Mouse (Mus musculus) neural tube, embryonic 14.5 days (tissue): ENCODE results near the gene Ppp1r11. TPM values are rescaled to one million over a fixed set of nuclear protein-coding genes. Genes with fewer than 3 reads are reported as not detected.

Experiments
- ATAC-seq: fragments of 200-750 bp; cut with Nextera tagmentation; 2 replicates; pipeline ENCODE4 v1.8.0; 2017; ENCODE audit warnings: low read depth, mild to moderate bottlenecking, moderate TSS enrichment, moderate library complexity
- H3K27ac ChIP-seq: fragments of 300-500 bp; sonication (generic); 2 replicates; pipeline ENCODE4 v1.5.1; 2014; ENCODE audit warnings: low read depth, mild to moderate bottlenecking, control low read depth, low read length, moderate library complexity, mixed read lengths
- H3K27me3 ChIP-seq: fragments of 300-500 bp; sonication (generic); 2 replicates; pipeline ENCODE4 v1.6.1; 2014; ENCODE audit warnings: low read length; ENCODE audit not compliant: control insufficient read depth, insufficient read depth
- H3K36me3 ChIP-seq: fragments of 300-500 bp; sonication (generic); 2 replicates; pipeline ENCODE4 v1.6.1; 2014; ENCODE audit warnings: low read length, mixed read lengths; ENCODE audit not compliant: control insufficient read depth, insufficient read depth
- H3K4me1 ChIP-seq: fragments of 300-500 bp; sonication (generic); 2 replicates; pipeline ENCODE4 v1.6.1; 2014; ENCODE audit warnings: low read length; ENCODE audit not compliant: control insufficient read depth, insufficient read depth
- H3K4me2 ChIP-seq: fragments of 300-500 bp; sonication (generic); 2 replicates; pipeline ENCODE4 v1.6.1; 2014; ENCODE audit warnings: mild to moderate bottlenecking, low read depth, low read length, control low read depth
- H3K4me3 ChIP-seq: fragments of 300-500 bp; sonication (generic); 2 replicates; pipeline ENCODE4 v1.5.1; 2014; ENCODE audit warnings: low read depth, low read length, control low read depth, mixed read lengths
- H3K9ac ChIP-seq: fragments of 300-500 bp; sonication (generic); replicated peaks from 2 replicates; pipeline ENCODE4 v1.6.1; 2014; ENCODE audit warnings: low read depth, mild to moderate bottlenecking, control low read depth, low read length, mixed read lengths
- H3K9me3 ChIP-seq: fragments of 300-500 bp; sonication (generic); 2 replicates; pipeline ENCODE4 v1.6.1; 2016; ENCODE audit warnings: low read length; ENCODE audit not compliant: control insufficient read depth
- WGBS: fragments of 180-500 bp; shearing (Covaris S2); extraction: QIAGEN DNeasy Blood & Tissue Kit; methylation state at CpG from one replicate; pipeline ENCODE4 v1.1.7; 2014; 5-methylcytosine and 5-hydroxymethylcytosine counted together
- polyA plus RNA-seq: library from polyadenylated mRNA; unstranded; fragments of >200 nt; fragmentation: Nextera tagmentation; extraction: Ambion mirVana; gene quantifications from 2 replicates; pipeline ENCODE4 v1.2.1, GENCODE M21; 2014

The Ppp1r11 gene
- polyA plus RNA-seq, 1 experiment from 2014 or later, result 195 TPM

- Histone ChIP-seq H3K27ac (no peak overlapping the region), H3K4me2 (no peak overlapping the region), H3K4me1 (no peaks in the 10 kb centered on the region), H3K27me3 (no peaks in the 10 kb centered on the region), H3K36me3 (no peaks in the 10 kb centered on the region), H3K9me3 (no peaks in the 10 kb centered on the region), H3K9ac (no peak overlapping the region), H3K4me3 (no peak overlapping the region)
- 78% methylated on average over 2 of the region's 2 CpGs for WGBS
- ATAC-seq, result no peak
These were observed 19.7 kb downstream of the Ppp1r11 start for GRCm38 (mm10) chr17:36931806-36932205.

GRCm38 (mm10) chr17:36931130-36931529 lies 20.4 kb downstream of the Ppp1r11 start:
- no peak overlapping the region for H3K27ac ChIP-seq
- no peak for ATAC-seq
- no peaks in the 10 kb centered on the region for H3K4me1 ChIP-seq
- H3K4me3 ChIP-seq, result no peak overlapping the region
- no peaks in the 10 kb centered on the region for H3K36me3 ChIP-seq
- no peaks in the 10 kb centered on the region for H3K9me3 ChIP-seq
- H3K9ac ChIP-seq, result no peak overlapping the region
- no peaks in the 10 kb centered on the region for H3K27me3 ChIP-seq
- 89% methylated on average over 4 of the region's 4 CpGs for WGBS
- H3K4me2 ChIP-seq, result no peak overlapping the region

- WGBS, result 49% methylated on average over 6 of the region's 6 CpGs
- Histone ChIP-seq H3K9ac (no peak overlapping the region), H3K4me1 (no peaks in the 10 kb centered on the region), H3K27ac (no peak overlapping the region), H3K27me3 (no peaks in the 10 kb centered on the region), H3K4me3 (no peak overlapping the region), H3K4me2 (no peak overlapping the region), H3K36me3 (no peaks in the 10 kb centered on the region), H3K9me3 (no peaks in the 10 kb centered on the region)
- no peak for ATAC-seq
These were observed 21.3 kb downstream of the Ppp1r11 start for GRCm38 (mm10) chr17:36930233-36930632.

DNA sequence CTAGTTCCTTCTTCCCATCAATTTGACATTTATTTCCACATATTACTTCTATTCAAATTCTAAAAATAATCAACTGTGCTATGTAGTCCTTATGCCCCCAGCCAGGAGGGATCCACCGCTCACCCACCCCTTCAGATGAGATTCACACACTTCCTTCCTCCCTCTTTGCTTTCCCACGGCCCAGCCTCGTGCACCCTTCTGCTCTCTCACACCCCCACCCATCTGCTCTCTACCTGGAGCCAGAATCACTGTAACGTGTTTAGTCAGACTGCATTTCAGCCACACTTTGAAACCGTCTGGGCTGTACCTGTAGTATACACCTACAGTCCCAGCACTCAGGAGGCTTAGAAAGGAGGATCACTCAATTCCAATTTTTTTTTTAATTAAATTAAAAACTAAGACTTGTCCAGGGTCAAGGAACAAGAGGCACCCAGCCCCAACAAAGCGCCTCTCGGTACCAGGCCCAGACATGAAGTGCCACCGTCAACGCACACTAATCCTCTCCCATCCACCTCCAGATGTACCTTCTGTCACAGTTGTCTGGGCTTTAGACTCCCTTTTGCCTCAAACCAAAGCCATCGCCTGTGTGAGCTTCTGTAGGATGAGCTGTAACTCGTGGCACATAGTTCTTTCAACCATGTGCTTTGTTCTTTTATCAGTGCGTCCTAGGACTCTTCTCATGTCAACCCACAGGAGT lies 22.2 kb downstream of the Ppp1r11 start:
- Histone ChIP-seq H3K27ac (no peak overlapping the region), H3K9me3 (no peaks in the 10 kb centered on the region), H3K4me3 (no peak overlapping the region), H3K27me3 (no peaks in the 10 kb centered on the region), H3K4me1 (no peaks in the 10 kb centered on the region), H3K36me3 (no peaks in the 10 kb centered on the region), H3K4me2 (no peak overlapping the region), H3K9ac (no peak overlapping the region)
- no peak for ATAC-seq
- 82% methylated on average over 12 of the region's 12 CpGs for WGBS

DNA sequence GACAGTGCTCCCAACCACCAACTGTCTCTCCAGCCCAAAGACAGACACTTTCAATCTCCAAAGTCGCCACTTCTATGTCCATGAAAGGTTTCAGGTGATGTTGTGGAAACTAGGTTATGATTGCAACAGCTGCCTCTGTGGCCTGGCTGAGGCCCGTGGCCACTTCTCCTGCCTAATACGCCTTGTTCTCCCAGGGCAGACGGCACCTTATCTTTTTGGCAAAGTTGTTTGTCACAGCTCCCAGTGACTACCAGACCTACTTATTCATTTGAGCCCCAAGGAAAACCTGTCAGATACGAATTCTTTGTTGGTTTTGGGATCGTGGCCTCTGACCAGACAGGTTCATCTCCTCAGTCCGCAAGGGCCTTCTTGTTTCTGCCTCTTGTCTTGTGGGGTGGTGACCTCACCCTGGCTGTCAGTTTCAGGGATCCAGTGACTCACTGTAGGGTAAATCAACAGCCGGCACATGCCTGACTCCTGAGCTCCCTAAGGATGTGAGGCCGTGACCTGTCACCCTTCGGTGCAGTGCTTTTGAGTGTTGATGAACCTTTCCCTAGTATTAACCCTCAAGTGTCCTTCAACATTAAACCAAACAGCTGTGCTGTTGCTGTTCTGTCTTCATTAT lies 23.9 kb downstream of the Ppp1r11 start:
- Histone ChIP-seq H3K4me2 (no peak overlapping the region), H3K9ac (no peak overlapping the region), H3K9me3 (no peaks in the 10 kb centered on the region), H3K36me3 (no peaks in the 10 kb centered on the region), H3K4me1 (no peaks in the 10 kb centered on the region), H3K27ac (no peak overlapping the region), H3K27me3 (no peaks in the 10 kb centered on the region), H3K4me3 (no peak overlapping the region)
- 65% methylated on average over 10 of the region's 10 CpGs for WGBS
- no peak for ATAC-seq

DNA sequence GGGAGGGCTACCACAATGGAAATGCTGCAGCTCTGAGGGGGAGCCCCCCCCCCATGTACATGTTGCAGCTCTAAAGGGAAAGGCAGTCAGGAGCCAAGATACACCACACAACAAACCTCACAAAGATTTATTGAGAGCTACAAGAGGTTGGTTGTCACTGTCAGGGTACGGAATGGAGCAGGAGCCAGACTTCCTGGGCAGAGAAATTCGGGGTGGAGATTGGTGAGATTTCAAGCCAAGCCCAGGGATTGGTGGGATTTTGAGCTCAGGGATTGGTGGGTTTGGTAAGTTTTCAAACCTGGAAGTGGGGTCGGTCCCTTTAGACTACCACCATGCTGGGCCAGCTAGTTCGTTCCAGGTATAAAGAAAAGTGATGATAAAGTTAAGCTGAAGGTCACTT lies 28.1 kb downstream of the Ppp1r11 start:
- H3K4me3 ChIP-seq, result no peak overlapping the region
- H3K4me1 ChIP-seq, result no peaks in the 10 kb centered on the region
- 63% methylated on average over 4 of the region's 4 CpGs for WGBS
- no peak for ATAC-seq
- no peak overlapping the region for H3K9ac ChIP-seq
- H3K9me3 ChIP-seq, result no peaks in the 10 kb centered on the region
- no peaks in the 10 kb centered on the region for H3K27me3 ChIP-seq
- no peaks in the 10 kb centered on the region for H3K36me3 ChIP-seq
- no peak overlapping the region for H3K4me2 ChIP-seq
- H3K27ac ChIP-seq, result no peak overlapping the region

DNA sequence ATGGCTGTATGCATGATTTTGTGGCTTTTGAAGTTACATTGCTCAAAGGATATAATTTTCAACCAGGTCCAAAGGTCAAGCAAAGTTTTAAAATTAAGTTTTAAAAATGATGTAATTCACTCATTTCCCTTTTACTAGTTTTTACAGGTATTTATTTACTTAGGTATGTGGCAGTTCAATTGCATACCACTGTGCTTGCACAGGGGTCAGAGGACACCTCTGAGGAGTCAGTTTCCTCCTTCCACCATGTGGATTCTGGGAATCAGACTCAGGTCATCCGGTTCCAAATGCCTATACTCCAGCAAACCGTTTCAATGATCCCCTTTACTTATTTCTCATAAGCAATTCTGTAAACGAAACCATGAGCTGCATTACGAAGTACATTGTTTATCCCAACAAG lies 28.8 kb downstream of the Ppp1r11 start:
- no peak overlapping the region for H3K4me2 ChIP-seq
- H3K9ac ChIP-seq, result no peak overlapping the region
- H3K27me3 ChIP-seq, result no peaks in the 10 kb centered on the region
- no peak overlapping the region for H3K27ac ChIP-seq
- H3K4me3 ChIP-seq, result no peak overlapping the region
- ATAC-seq, result no peak
- 92% methylated on average over 4 of the region's 4 CpGs for WGBS
- no peaks in the 10 kb centered on the region for H3K36me3 ChIP-seq
- no peaks in the 10 kb centered on the region for H3K9me3 ChIP-seq
- H3K4me1 ChIP-seq, result no peaks in the 10 kb centered on the region

DNA sequence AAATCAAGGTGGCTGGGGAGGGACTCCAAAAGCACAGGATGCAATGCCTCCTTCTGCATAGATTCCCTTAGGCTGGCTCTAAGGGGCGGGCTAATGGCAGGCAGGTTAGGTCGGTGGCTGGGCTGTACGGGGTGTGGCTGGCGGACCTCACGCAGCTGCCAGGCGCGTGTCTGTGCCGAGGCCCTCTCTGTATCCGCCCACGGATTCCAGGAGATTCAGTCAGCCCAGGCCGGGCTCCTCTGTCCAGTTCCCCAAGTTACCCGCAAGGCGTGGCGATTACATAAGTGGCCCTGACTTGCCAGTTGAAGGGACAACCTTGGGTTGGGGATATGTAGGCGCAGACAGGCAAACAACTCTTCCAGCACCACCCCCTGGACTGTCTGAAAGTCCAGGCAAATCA lies 31.3 kb downstream of the Ppp1r11 start:
- no peaks in the 10 kb centered on the region for H3K27me3 ChIP-seq
- no peak overlapping the region for H3K4me3 ChIP-seq
- 54% methylated on average over 15 of the region's 15 CpGs for WGBS
- H3K27ac ChIP-seq, result no peak overlapping the region
- H3K36me3 ChIP-seq, result no peaks in the 10 kb centered on the region
- no peaks in the 10 kb centered on the region for H3K9me3 ChIP-seq
- no peak overlapping the region for H3K9ac ChIP-seq
- ATAC-seq, result no peak
- no peak overlapping the region for H3K4me2 ChIP-seq
- no peaks in the 10 kb centered on the region for H3K4me1 ChIP-seq

DNA sequence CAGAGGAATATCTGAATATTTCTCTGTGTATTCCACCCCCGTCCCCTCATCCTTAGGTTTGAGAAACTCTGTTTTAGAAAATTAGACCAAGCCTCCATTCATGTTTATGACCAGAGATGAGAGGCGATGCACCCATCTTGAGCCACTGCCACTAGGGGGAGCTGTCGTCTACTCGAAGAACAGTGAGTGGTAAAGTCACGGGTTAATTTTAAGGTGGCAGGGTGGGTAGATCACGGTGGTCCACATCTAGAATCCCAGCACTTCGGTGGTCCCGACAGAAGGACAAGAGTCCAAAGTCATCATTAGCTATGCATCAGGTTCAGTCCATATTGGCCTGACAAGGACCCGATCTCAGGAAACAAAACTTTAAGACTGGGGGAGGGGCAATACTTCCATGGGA lies 36.5 kb downstream of the Ppp1r11 start:
- H3K9ac ChIP-seq, result no peak overlapping the region
- no peak for ATAC-seq
- no peaks in the 10 kb centered on the region for H3K27me3 ChIP-seq
- H3K4me2 ChIP-seq, result no peak overlapping the region
- no peaks in the 10 kb centered on the region for H3K36me3 ChIP-seq
- no peaks in the 10 kb centered on the region for H3K4me1 ChIP-seq
- no peaks in the 10 kb centered on the region for H3K9me3 ChIP-seq
- H3K4me3 ChIP-seq, result no peak overlapping the region
- 16% methylated on average over 9 of the region's 9 CpGs for WGBS
- H3K27ac ChIP-seq, result no peak overlapping the region
